Mouse (Mus musculus) cerebellum, adult 2 months (tissue): ENCODE measurements around the gene Snx12.

Experiments used
- CTCF ChIP-seq: fragments of 200-500 bp; IDR thresholded peaks from 2 replicates; pipeline ENCODE4 v1.5.1; 2011; ENCODE audit warnings: low read depth, mild to moderate bottlenecking, control low read depth, low read length, moderate library complexity, borderline replicate concordance; ENCODE audit not compliant: insufficient read depth
- POLR2A ChIP-seq: fragments of 200-500 bp; IDR thresholded peaks from 2 replicates; pipeline ENCODE4 v1.6.1; 2011; ENCODE audit warnings: low read length, control low read depth, borderline replicate concordance; ENCODE audit not compliant: insufficient read depth

GRCm38 (mm10) chrX:101187647-101188046 is 34.7 kb downstream of the Snx12 start:
- TF ChIP-seq CTCF: no peak
- TF ChIP-seq POLR2A: no peak
